Mouse (Mus musculus) B cell, adult 62 days (primary cell): ENCODE data around the gene Prg4. TPM values are rescaled to one million over a fixed set of nuclear protein-coding genes. Genes with fewer than 3 reads are reported as not detected.

Experiments used
- total RNA-seq: library from RNA; stranded (reverse); gene quantifications from 4 replicates; pipeline ENCODE4 v1.2.4, GENCODE M21; 2023

Prg4 gene
- not detected in 4 replicates for total RNA-seq

DNA sequence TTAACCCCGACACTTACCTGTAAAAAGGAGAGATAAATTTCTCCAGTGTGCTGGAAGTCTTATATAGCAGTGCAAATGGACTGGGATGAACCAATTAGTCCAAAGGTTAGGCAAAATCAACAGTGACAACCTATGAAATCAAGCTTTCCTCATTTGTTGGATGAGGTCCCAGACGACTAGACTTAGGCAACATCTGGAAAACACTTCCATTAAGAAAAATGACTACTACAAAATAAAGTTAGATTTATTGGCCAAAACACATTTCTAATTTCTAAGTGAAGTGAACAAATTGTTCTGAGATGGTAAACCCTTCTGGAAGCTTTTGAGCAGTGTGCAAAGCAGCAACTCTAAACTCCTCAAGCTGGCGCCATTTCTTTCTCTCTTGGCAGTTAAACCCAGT is at the start of gene Prg4:
Prg4 (minus strand) TSS at position 34 of the 400 bp plus-strand sequence.

Other genes with a start within 250 kb of the Prg4 start
- gene Pdc, start 146.7 kb downstream of the Prg4 start, total RNA-seq: not detected in 4 replicates
- gene Tpr, start 73.3 kb downstream of the Prg4 start, total RNA-seq: 302 to 323 TPM (median 314 TPM) in 4 replicates
- 25.8 to 41.8 TPM (median 38.6 TPM) in 4 replicates for gene Odr4, start 73.1 kb downstream of the Prg4 start, total RNA-seq